Mouse (Mus musculus): Measurements from ENCODE around the gene Tbc1d17. TPM values are rescaled to one million over a fixed set of nuclear protein-coding genes. Genes with fewer than 3 reads are reported as not detected.

The Tbc1d17 gene
- polyA plus RNA-seq, 1 experiment from 2014 or later: 69.0 TPM

DNA sequence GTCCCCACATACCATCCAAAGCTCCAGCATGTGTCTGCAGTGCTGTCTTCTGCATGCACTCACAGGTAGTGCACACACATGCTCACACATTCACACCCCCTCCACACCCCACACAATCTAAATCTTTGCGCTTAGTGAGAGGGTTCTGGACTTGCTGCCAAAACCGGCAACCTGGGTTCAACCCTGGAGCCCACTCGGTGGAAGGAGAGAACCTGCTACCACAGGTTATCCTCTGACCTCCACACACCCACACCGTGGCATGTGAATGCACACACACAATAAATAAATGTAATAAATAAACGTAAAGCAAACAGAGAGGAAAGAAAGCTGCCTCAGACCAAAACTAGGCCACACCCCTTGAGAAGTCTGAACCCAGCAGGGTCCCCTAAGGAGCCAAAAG, 1.1 kb downstream of the Tbc1d17 start:
- ATAC-seq (ENCODE audit: insufficient number of reproducible peaks, low FRiP score, low TSS enrichment, low read depth) (no peak), DNase-seq (ENCODE audit: low spot score) (no peak)
- peaks cover 12% of the 10 kb centered on the region for H3K4me1 ChIP-seq (ENCODE audit: control insufficient read depth, insufficient read depth, low read length)
- H3K4me2 ChIP-seq (ENCODE audit: low read depth, severe bottlenecking): peak overlapping the region; percentile 83
- no peak overlapping the region for H3K9ac ChIP-seq (ENCODE audit: low read length)
- H3K36me3 ChIP-seq (ENCODE audit: control insufficient read depth, insufficient read depth, low read length): peaks cover 23% of the 10 kb centered on the region
- no peaks in the 10 kb centered on the region for H3K9me3 ChIP-seq (ENCODE audit: control insufficient read depth, low read length)
- H3K27ac ChIP-seq (replicated peaks; ENCODE audit: low read depth, low read length): no peak overlapping the region
- WGBS: 85% methylated on average over 5 of the region's 5 CpGs
- H3K4me3 ChIP-seq (ENCODE audit: low read depth, low read length): peak overlapping the region; percentile 80
- no peaks in the 10 kb centered on the region for H3K27me3 ChIP-seq (ENCODE audit: control insufficient read depth, insufficient read depth, low read length)

DNA sequence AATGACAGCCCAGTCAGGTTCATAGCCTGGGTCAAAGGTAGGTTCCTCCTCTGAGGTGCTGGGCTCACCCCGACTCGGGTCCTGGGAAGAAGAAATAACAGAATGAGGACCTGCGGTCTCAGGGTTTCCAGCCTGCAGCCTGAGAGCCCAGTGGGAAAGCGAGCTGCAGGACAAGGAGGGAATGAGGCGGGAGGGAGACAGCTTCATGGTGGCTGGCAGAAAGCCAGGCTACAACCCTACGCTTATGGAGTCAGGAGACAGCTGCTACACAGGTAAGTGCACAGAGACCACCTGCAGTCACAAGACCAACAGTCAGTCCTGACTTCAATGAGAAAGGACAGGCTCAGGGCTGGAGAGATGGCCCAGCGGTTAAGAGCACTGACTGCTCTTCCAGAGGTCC, 2.1 kb downstream of the Tbc1d17 start:
- no peaks in the 10 kb centered on the region for H3K9me3 ChIP-seq (ENCODE audit: control insufficient read depth, low read length)
- no peak for DNase-seq (ENCODE audit: low spot score)
- no peaks in the 10 kb centered on the region for H3K27me3 ChIP-seq (ENCODE audit: control insufficient read depth, insufficient read depth, low read length)
- no peak overlapping the region for H3K27ac ChIP-seq (replicated peaks; ENCODE audit: low read depth, low read length)
- no peak overlapping the region for H3K4me2 ChIP-seq (ENCODE audit: low read depth, severe bottlenecking)
- no peak overlapping the region for H3K4me3 ChIP-seq (ENCODE audit: low read depth, low read length)
- 90% methylated on average over 7 of the region's 7 CpGs for WGBS
- H3K9ac ChIP-seq (ENCODE audit: low read length): no peak overlapping the region
- ATAC-seq (ENCODE audit: insufficient number of reproducible peaks, low FRiP score, low TSS enrichment, low read depth): no peak
- peaks cover 23% of the 10 kb centered on the region for H3K36me3 ChIP-seq (ENCODE audit: control insufficient read depth, insufficient read depth, low read length)
- peaks cover 12% of the 10 kb centered on the region for H3K4me1 ChIP-seq (ENCODE audit: control insufficient read depth, insufficient read depth, low read length)

DNA sequence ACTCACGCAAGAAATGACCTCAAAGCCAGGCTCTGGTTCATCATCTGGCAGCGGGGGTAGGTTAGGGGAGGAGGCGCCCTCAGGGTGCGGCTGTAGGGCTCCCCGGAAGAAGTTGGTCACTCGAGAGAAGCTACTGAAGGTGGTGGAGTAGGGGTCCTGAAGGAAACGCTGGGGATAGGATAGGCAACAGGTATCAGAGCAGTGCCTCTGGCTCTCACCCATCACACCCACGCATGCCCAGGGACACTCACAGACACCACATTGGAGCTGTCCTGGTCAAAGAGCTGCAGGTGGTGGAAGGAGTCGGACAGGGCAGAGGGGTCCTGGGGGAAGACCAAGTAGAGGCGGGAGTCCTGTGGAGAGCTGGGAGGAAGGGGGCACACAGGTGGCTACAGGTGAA, 3.9 kb downstream of the Tbc1d17 start:
- peaks cover 21% of the 10 kb centered on the region for H3K36me3 ChIP-seq (ENCODE audit: control insufficient read depth, insufficient read depth, low read length)
- no peak for ATAC-seq (ENCODE audit: insufficient number of reproducible peaks, low FRiP score, low TSS enrichment, low read depth)
- no peak overlapping the region for H3K4me3 ChIP-seq (ENCODE audit: low read depth, low read length)
- no peak overlapping the region for H3K27ac ChIP-seq (replicated peaks; ENCODE audit: low read depth, low read length)
- H3K4me1 ChIP-seq (ENCODE audit: control insufficient read depth, insufficient read depth, low read length): peaks cover 8% of the 10 kb centered on the region
- DNase-seq (ENCODE audit: low spot score): no peak
- H3K9me3 ChIP-seq (ENCODE audit: control insufficient read depth, low read length): no peaks in the 10 kb centered on the region
- 94% methylated on average over 10 of the region's 10 CpGs for WGBS
- no peak overlapping the region for H3K9ac ChIP-seq (ENCODE audit: low read length)
- H3K27me3 ChIP-seq (ENCODE audit: control insufficient read depth, insufficient read depth, low read length): peaks cover 9% of the 10 kb centered on the region
- H3K4me2 ChIP-seq (ENCODE audit: low read depth, severe bottlenecking): no peak overlapping the region

- Histone ChIP-seq H3K4me3 (ENCODE audit: low read depth, low read length) (no peak overlapping the region), H3K4me1 (ENCODE audit: control insufficient read depth, insufficient read depth, low read length) (peaks cover 11% of the 10 kb centered on the region), H3K27ac (replicated peaks; ENCODE audit: low read depth, low read length) (no peak overlapping the region), H3K4me2 (ENCODE audit: low read depth, severe bottlenecking) (no peak overlapping the region), H3K36me3 (ENCODE audit: control insufficient read depth, insufficient read depth, low read length) (peaks cover 21% of the 10 kb centered on the region), H3K27me3 (ENCODE audit: control insufficient read depth, insufficient read depth, low read length) (peaks cover 18% of the 10 kb centered on the region), H3K9ac (ENCODE audit: low read length) (no peak overlapping the region), H3K9me3 (ENCODE audit: control insufficient read depth, low read length) (no peaks in the 10 kb centered on the region)
- DNase-seq (ENCODE audit: low spot score): no peak
- no peak for ATAC-seq (ENCODE audit: insufficient number of reproducible peaks, low FRiP score, low TSS enrichment, low read depth)
- 89% methylated on average over 8 of the region's 8 CpGs for WGBS
These were observed 6.9 kb downstream of the Tbc1d17 start for GRCm38 (mm10) chr7:44841825-44842463.

- DNase-seq (ENCODE audit: low spot score): no peak
- Histone ChIP-seq H3K27ac (replicated peaks; ENCODE audit: low read depth, low read length) (no peak overlapping the region), H3K27me3 (ENCODE audit: control insufficient read depth, insufficient read depth, low read length) (peaks cover 18% of the 10 kb centered on the region), H3K9me3 (ENCODE audit: control insufficient read depth, low read length) (no peaks in the 10 kb centered on the region), H3K9ac (ENCODE audit: low read length) (no peak overlapping the region), H3K36me3 (ENCODE audit: control insufficient read depth, insufficient read depth, low read length) (peaks cover 13% of the 10 kb centered on the region), H3K4me3 (ENCODE audit: low read depth, low read length) (peak overlapping the region; percentile 31), H3K4me2 (ENCODE audit: low read depth, severe bottlenecking) (peak overlapping the region; percentile 52; the same call in 1 of the 2 replicates), H3K4me1 (ENCODE audit: control insufficient read depth, insufficient read depth, low read length) (peaks cover 13% of the 10 kb centered on the region)
- no peak for ATAC-seq (ENCODE audit: insufficient number of reproducible peaks, low FRiP score, low TSS enrichment, low read depth)
- WGBS: 61% methylated on average over 14 of the region's 14 CpGs
These were observed 8.5 kb downstream of the Tbc1d17 start for GRCm38 (mm10) chr7:44840426-44840825.

DNA sequence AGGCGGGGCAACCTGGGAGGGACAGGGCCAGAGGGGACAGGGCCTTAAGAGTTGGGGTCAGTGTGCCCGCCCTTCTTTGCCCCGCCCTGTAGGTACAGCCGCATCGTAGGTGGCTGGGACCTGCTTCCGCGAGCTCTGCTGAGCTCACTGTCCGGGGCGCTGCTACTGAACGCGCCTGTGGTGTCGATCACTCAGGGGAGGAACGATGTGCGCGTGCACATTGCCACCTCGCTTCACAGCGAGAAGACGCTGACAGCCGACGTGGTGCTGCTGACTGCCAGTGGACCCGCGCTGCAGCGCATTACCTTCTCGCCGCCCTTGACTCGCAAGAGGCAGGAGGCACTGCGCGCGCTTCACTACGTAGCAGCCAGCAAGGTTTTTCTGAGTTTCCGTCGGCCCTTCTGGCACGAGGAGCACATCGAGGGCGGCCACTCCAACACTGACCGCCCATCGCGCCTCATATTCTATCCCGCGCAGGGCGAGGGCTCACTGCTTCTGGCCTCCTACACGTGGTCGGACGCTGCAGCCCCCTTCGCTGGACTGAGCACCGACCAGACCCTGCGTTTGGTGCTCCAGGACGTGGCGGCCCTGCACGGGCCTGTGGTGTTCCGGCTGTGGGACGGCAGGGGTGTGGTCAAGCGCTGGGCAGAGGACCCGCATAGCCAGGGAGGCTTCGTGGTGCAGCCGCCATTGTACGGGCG, 9.2 kb downstream of the Tbc1d17 start:
- H3K27me3 ChIP-seq (ENCODE audit: control insufficient read depth, insufficient read depth, low read length): peaks cover 18% of the 10 kb centered on the region
- WGBS: 2% methylated on average over 58 of the region's 58 CpGs
- H3K9ac ChIP-seq (ENCODE audit: low read length): peak overlapping the region; percentile 17; the same call in 1 of the 2 replicates
- ATAC-seq (ENCODE audit: insufficient number of reproducible peaks, low FRiP score, low TSS enrichment, low read depth): peak; percentile 62; the same call in 1 of the 2 replicates
- no peak overlapping the region for H3K27ac ChIP-seq (replicated peaks; ENCODE audit: low read depth, low read length)
- H3K36me3 ChIP-seq (ENCODE audit: control insufficient read depth, insufficient read depth, low read length): peaks cover 6% of the 10 kb centered on the region
- no peaks in the 10 kb centered on the region for H3K9me3 ChIP-seq (ENCODE audit: control insufficient read depth, low read length)
- peaks cover 15% of the 10 kb centered on the region for H3K4me1 ChIP-seq (ENCODE audit: control insufficient read depth, insufficient read depth, low read length)
- peak overlapping the region; percentile 52 for H3K4me2 ChIP-seq (ENCODE audit: low read depth, severe bottlenecking)
- peak; percentile 58 for DNase-seq (ENCODE audit: low spot score)
- peak overlapping the region; percentile 31 for H3K4me3 ChIP-seq (ENCODE audit: low read depth, low read length)

GRCm38 (mm10) chr7:44839171-44839490, 9.7 kb downstream of the Tbc1d17 start:
- H3K9ac ChIP-seq (ENCODE audit: low read length): no peak overlapping the region; the same call in 1 of the 2 replicates
- 25% methylated on average over 11 of the region's 11 CpGs for WGBS
- peaks cover 15% of the 10 kb centered on the region for H3K4me1 ChIP-seq (ENCODE audit: control insufficient read depth, insufficient read depth, low read length)
- H3K36me3 ChIP-seq (ENCODE audit: control insufficient read depth, insufficient read depth, low read length): peaks cover 6% of the 10 kb centered on the region
- ATAC-seq (ENCODE audit: insufficient number of reproducible peaks, low FRiP score, low TSS enrichment, low read depth) (no peak), DNase-seq (ENCODE audit: low spot score) (no peak)
- peaks cover 18% of the 10 kb centered on the region for H3K27me3 ChIP-seq (ENCODE audit: control insufficient read depth, insufficient read depth, low read length)
- no peak overlapping the region for H3K27ac ChIP-seq (replicated peaks; ENCODE audit: low read depth, low read length)
- peak overlapping the region; percentile 52 for H3K4me2 ChIP-seq (ENCODE audit: low read depth, severe bottlenecking)
- H3K4me3 ChIP-seq (ENCODE audit: low read depth, low read length): peak overlapping the region; percentile 31
- no peaks in the 10 kb centered on the region for H3K9me3 ChIP-seq (ENCODE audit: control insufficient read depth, low read length)

- 86% methylated on average over 6 of the region's 6 CpGs for WGBS
- no peak overlapping the region for H3K4me3 ChIP-seq (ENCODE audit: low read depth, low read length)
- DNase-seq (ENCODE audit: low spot score) (no peak), ATAC-seq (ENCODE audit: insufficient number of reproducible peaks, low FRiP score, low TSS enrichment, low read depth) (no peak)
- H3K36me3 ChIP-seq (ENCODE audit: control insufficient read depth, insufficient read depth, low read length): peaks cover 3% of the 10 kb centered on the region
- H3K4me2 ChIP-seq (ENCODE audit: low read depth, severe bottlenecking): no peak overlapping the region
- H3K9me3 ChIP-seq (ENCODE audit: control insufficient read depth, low read length): no peaks in the 10 kb centered on the region
- H3K27ac ChIP-seq (replicated peaks; ENCODE audit: low read depth, low read length): no peak overlapping the region
- H3K9ac ChIP-seq (ENCODE audit: low read length): no peak overlapping the region
- H3K27me3 ChIP-seq (ENCODE audit: control insufficient read depth, insufficient read depth, low read length): peaks cover 18% of the 10 kb centered on the region
- peaks cover 15% of the 10 kb centered on the region for H3K4me1 ChIP-seq (ENCODE audit: control insufficient read depth, insufficient read depth, low read length)
These were observed 10.8 kb downstream of the Tbc1d17 start for GRCm38 (mm10) chr7:44838073-44838472.
